Mouse (Mus musculus) embryonic fibroblast, embryonic 13.5 days (primary cell): Measurements from ENCODE around the gene Capn1.

Experiments
- CTCF ChIP-seq: IDR thresholded peaks from 2 replicates; pipeline ENCODE4 v1.5.1; 2011; ENCODE audit warnings: mild to moderate bottlenecking, control low read depth, low read length, moderate library complexity, borderline replicate concordance; ENCODE audit not compliant: insufficient read depth
- POLR2A ChIP-seq: IDR thresholded peaks from 2 replicates; pipeline ENCODE4 v1.6.1; 2011; ENCODE audit warnings: low read depth, mild to moderate bottlenecking, control low read depth, low read length, moderate library complexity

GRCm38 (mm10) chr19:5954031-5954710 lies 61.5 kb downstream of the Capn1 start:
- TF ChIP-seq CTCF = no peak
- no peak for TF ChIP-seq POLR2A
